ENCODE assay signal across 10 mouse cellular contexts in genomic region chr9:54764091-54764490, GRCm38 (mm10). TPM values are rescaled to one million over a fixed set of nuclear protein-coding genes. Genes with fewer than 3 reads are reported as not detected.
DNase-seq lines count a peak whose midpoint lies in the region; ATAC-seq and TF ChIP-seq lines count a peak whose summit lies in the region.
"Had no signal": no experiment of that assay in that cellular context is flagged by ENCODE, and none has a peak within 500 bp of the region (broad histone marks: within the 10 kb centered on the region; RNA-seq: fewer than 3 reads in every experiment).

No protein-coding gene starts in this region.

- WGBS in kidney, postnatal 0 days: 30% methylated on average over 12 of the region's 12 CpGs
- WGBS in embryonic facial prominence, embryonic 14.5 days: 23% methylated on average over 12 of the region's 12 CpGs
- WGBS in hindbrain, postnatal 0 days: 25% methylated on average over 12 of the region's 12 CpGs
- 18% methylated on average over 12 of the region's 12 CpGs for WGBS in neural tube, embryonic 13.5 days

- peaks cover 17% of the 10 kb centered on the region for H3K4me1 ChIP-seq in kidney, postnatal 0 days (replicated peaks; ENCODE audit: insufficient read depth, low read length)
- 0 out of 2 replicates have a peak, but pooled peaks cover 5% of the 10 kb centered on the region for H3K4me1 ChIP-seq in embryonic facial prominence, embryonic 14.5 days (ENCODE audit: control insufficient read depth, insufficient read depth, low read length)
- H3K4me1 ChIP-seq in hindbrain, postnatal 0 days (ENCODE audit: insufficient read depth, low read length): peaks cover 10% of the 10 kb centered on the region; the same call in 1 of the 2 replicates
- H3K4me1 ChIP-seq in neural tube, embryonic 13.5 days (replicated peaks): peaks cover 54% of the 10 kb centered on the region
- H3K4me1 ChIP-seq: liver, embryonic 15.5 days had no signal

- no peaks in the 10 kb centered on the region for H3K9me3 ChIP-seq in kidney, postnatal 0 days (replicated peaks; ENCODE audit: low read length)
- no peaks in the 10 kb centered on the region for H3K9me3 ChIP-seq in embryonic facial prominence, embryonic 14.5 days (ENCODE audit: control insufficient read depth, low read length)
- no peaks in the 10 kb centered on the region for H3K9me3 ChIP-seq in hindbrain, postnatal 0 days (ENCODE audit: low read length)
- H3K9me3 ChIP-seq in neural tube, embryonic 13.5 days: no peaks in the 10 kb centered on the region
- H3K9me3 ChIP-seq: liver, embryonic 15.5 days had no signal

- no peaks in the 10 kb centered on the region for H3K36me3 ChIP-seq in kidney, postnatal 0 days (ENCODE audit: insufficient read depth, low read length)
- peaks cover 4% of the 10 kb centered on the region; the same call in 1 of the 2 replicates for H3K36me3 ChIP-seq in embryonic facial prominence, embryonic 14.5 days (ENCODE audit: control insufficient read depth, insufficient read depth, low read length)
- no peaks in the 10 kb centered on the region for H3K36me3 ChIP-seq in hindbrain, postnatal 0 days (ENCODE audit: insufficient read depth, low read length)
- no peaks in the 10 kb centered on the region for H3K36me3 ChIP-seq in neural tube, embryonic 13.5 days
- H3K36me3 ChIP-seq: liver, embryonic 15.5 days had no signal

- peak overlapping the region; percentile 34; the same call in 1 of the 2 replicates for H3K4me3 ChIP-seq in kidney, postnatal 0 days (replicated peaks; ENCODE audit: low read depth, low read length)
- peak overlapping the region; percentile 51 for H3K4me3 ChIP-seq in embryonic facial prominence, embryonic 14.5 days (ENCODE audit: low read depth, low read length)
- H3K4me3 ChIP-seq in hindbrain, postnatal 0 days (ENCODE audit: low read length): peak overlapping the region; percentile 40; the same call in 1 of the 2 replicates
- H3K4me3 ChIP-seq in neural tube, embryonic 13.5 days: peak overlapping the region; percentile 45
- H3K4me3 ChIP-seq: liver, embryonic 15.5 days had no signal

- no peak for TF ChIP-seq CTCF in kidney, postnatal 0 days (IDR thresholded peaks at IDR 0.05; ENCODE audit: low read depth)
- TF ChIP-seq CTCF in hindbrain, postnatal 0 days (IDR thresholded peaks at IDR 0.05; ENCODE audit: low read depth): no peak

- intact Hi-C loops in left cerebral cortex, postnatal 4 days (cut with DNase I): no loop called here

- H3K9ac ChIP-seq in kidney, postnatal 0 days (ENCODE audit: low read depth, low read length): no peak overlapping the region
- peak overlapping the region; percentile 66; the same call in 1 of the 2 replicates for H3K9ac ChIP-seq in embryonic facial prominence, embryonic 14.5 days (ENCODE audit: low read depth, low read length)
- no peak overlapping the region for H3K9ac ChIP-seq in hindbrain, postnatal 0 days (replicated peaks; ENCODE audit: low read length)
- H3K9ac ChIP-seq in neural tube, embryonic 13.5 days: peak overlapping the region; percentile 73; the same call in 1 of the 2 replicates
- H3K9ac ChIP-seq: liver, embryonic 15.5 days had no signal

- H3K27ac ChIP-seq in kidney, postnatal 0 days: no peak overlapping the region
- H3K27ac ChIP-seq in embryonic facial prominence, embryonic 14.5 days (replicated peaks; ENCODE audit: low read depth, low read length): no peak overlapping the region; the same call in 1 of the 2 replicates
- no peak overlapping the region for H3K27ac ChIP-seq in hindbrain, postnatal 0 days
- no peak overlapping the region for H3K27ac ChIP-seq in neural tube, embryonic 13.5 days (replicated peaks)
- H3K27ac ChIP-seq: liver, embryonic 15.5 days had no signal

- H3K27me3 ChIP-seq in kidney, postnatal 0 days (ENCODE audit: insufficient read depth, low read length): peaks cover 20% of the 10 kb centered on the region
- H3K27me3 ChIP-seq in embryonic facial prominence, embryonic 14.5 days (replicated peaks; ENCODE audit: control insufficient read depth, insufficient read depth, low read length): peaks cover 21% of the 10 kb centered on the region; the same call in 1 of the 2 replicates
- peaks cover 36% of the 10 kb centered on the region for H3K27me3 ChIP-seq in hindbrain, postnatal 0 days (ENCODE audit: insufficient read depth, low read length)
- peaks cover 60% of the 10 kb centered on the region for H3K27me3 ChIP-seq in neural tube, embryonic 13.5 days

- no peak for ATAC-seq in kidney, postnatal 0 days (replicated peaks; ENCODE audit: low FRiP score, low read depth)
- ATAC-seq in embryonic facial prominence, embryonic 14.5 days (ENCODE audit: low read depth): peak; percentile 31; the same call in 1 of the 2 replicates
- no peak for ATAC-seq in hindbrain, postnatal 0 days
- ATAC-seq in neural tube, embryonic 13.5 days (ENCODE audit: low read depth): no peak

- no peak for DNase-seq in kidney, postnatal 0 days (ENCODE audit: low spot score)
- no peak for DNase-seq in kidney, postnatal 4 days
- DNase-seq in embryonic facial prominence, embryonic 14.5 days (ENCODE audit: low spot score): no peak
- no peak for DNase-seq in hindbrain, postnatal 0 days (ENCODE audit: low spot score)
- DNase-seq in layer of hippocampus, postnatal 36 days: no peak
- no peak for DNase-seq in left cerebral cortex, postnatal 4 days
- DNase-seq: heart, postnatal 4 days had no signal

- no peak overlapping the region for H3K4me2 ChIP-seq in kidney, postnatal 0 days (ENCODE audit: low read length)
- H3K4me2 ChIP-seq in embryonic facial prominence, embryonic 14.5 days (ENCODE audit: low read depth, low read length): peak overlapping the region; percentile 85
- peak overlapping the region; percentile 67 for H3K4me2 ChIP-seq in hindbrain, postnatal 0 days (ENCODE audit: low read depth, low read length)
- peak overlapping the region; percentile 74 for H3K4me2 ChIP-seq in neural tube, embryonic 13.5 days

RNA-seq across cellular contexts. Expression of gene Crabp1, which starts 0.5 kb away (rescaled TPM):
- polyA plus RNA-seq in kidney, postnatal 0 days (2015; fragmentation: Nextera tagmentation; extraction: Ambion mirVana): 14.3 and 18.0 TPM in 2 replicates
- polyA plus RNA-seq in embryonic facial prominence, embryonic 14.5 days (2014; fragmentation: Nextera tagmentation; extraction: Ambion mirVana): 389 and 501 TPM in 2 replicates
- 86.4 and 140 TPM in 2 replicates for total RNA-seq in hindbrain, postnatal 0 days (2014; rRNA removed)
- 155 and 166 TPM in 2 replicates for polyA plus RNA-seq in hindbrain, postnatal 0 days (2015; fragmentation: Nextera tagmentation; extraction: Ambion mirVana)
- polyA plus RNA-seq in neural tube, embryonic 13.5 days (2015; fragmentation: Nextera tagmentation; extraction: Ambion mirVana): 578 and 623 TPM in 2 replicates
- total RNA-seq in layer of hippocampus, postnatal 36 days (2021): 1 to 10 TPM; 1.2 TPM
- 10 to 100 TPM; 14.1 to 20.7 TPM for total RNA-seq in left cerebral cortex, postnatal 4 days (2021)
- total RNA-seq: MEL had no signal

RNA-seq across cellular contexts. Expression of gene Wdr61, which starts 29.8 kb away (rescaled TPM):
- 155 and 166 TPM in 2 replicates for polyA plus RNA-seq in kidney, postnatal 0 days (2015; fragmentation: Nextera tagmentation; extraction: Ambion mirVana)
- 143 and 154 TPM in 2 replicates for polyA plus RNA-seq in embryonic facial prominence, embryonic 14.5 days (2014; fragmentation: Nextera tagmentation; extraction: Ambion mirVana)
- 35.6 and 37.9 TPM in 2 replicates for total RNA-seq in hindbrain, postnatal 0 days (2014; rRNA removed)
- 88.5 and 96.7 TPM in 2 replicates for polyA plus RNA-seq in hindbrain, postnatal 0 days (2015; fragmentation: Nextera tagmentation; extraction: Ambion mirVana)
- polyA plus RNA-seq in neural tube, embryonic 13.5 days (2015; fragmentation: Nextera tagmentation; extraction: Ambion mirVana): 94.3 and 96.3 TPM in 2 replicates
- total RNA-seq in layer of hippocampus, postnatal 36 days (2021): 10 to 100 TPM; 60.9 to 62.5 TPM
- total RNA-seq in left cerebral cortex, postnatal 4 days (2021): 10 to 100 TPM; 50.9 to 56.9 TPM

Comparison
In these comparisons a context has a peak if more than half of its experiments do, and no peak if none do; other contexts are left out.
1. H3K9ac ChIP-seq: peak in embryonic facial prominence, embryonic 14.5 days (single experiment) and neural tube, embryonic 13.5 days (single experiment); none in kidney, postnatal 0 days (single experiment) and hindbrain, postnatal 0 days (single experiment).
2. Peak in every context shown above with its lines, with median percentiles within 50 percentile points of each other: H3K4me3 ChIP-seq.